Mouse (Mus musculus): ENCODE results near the gene Lnx2.

Gene Lnx2

GRCm38 (mm10) chr5:146968695-146969393 is 107.5 kb downstream of the Lnx2 start:
- DNase-seq (ENCODE audit: low read depth, low spot score), result no peak
